Mouse (Mus musculus) spleen, postnatal 10 days (tissue): ENCODE data around the gene Srd5a3.
A peak's percentile ranks its signal among the peaks of the same experiment; 100 is the strongest.
"Not testable (repeated sequence)": the region's sequence is repeated elsewhere in the genome, so short reads cannot be mapped to it uniquely, and the experiment has no call there.

Source experiments
- DNase-seq, 2 experiments: peaks; one replicate each; pipeline ENCODE4 v3.0.0; 2021 to 2022; ENCODE audit warnings: low spot score in 2 of 2

Gene Srd5a3

GRCm38 (mm10) chr5:76139808-76140729 lies at the start of gene Srd5a3:
Gene Srd5a3 (plus strand): TSS chr5:76140271.
- DNase-seq, result peak; percentile 92 to 97

GRCm38 (mm10) chr5:76103809-76104208 lies 36.3 kb upstream of the Srd5a3 start:
- DNase-seq, result not testable (repeated sequence)

GRCm38 (mm10) chr5:76107306-76107705 lies 32.8 kb upstream of the Srd5a3 start:
- no peak for DNase-seq

GRCm38 (mm10) chr5:76108496-76108895 lies 31.6 kb upstream of the Srd5a3 start:
- DNase-seq, result no peak

DNA sequence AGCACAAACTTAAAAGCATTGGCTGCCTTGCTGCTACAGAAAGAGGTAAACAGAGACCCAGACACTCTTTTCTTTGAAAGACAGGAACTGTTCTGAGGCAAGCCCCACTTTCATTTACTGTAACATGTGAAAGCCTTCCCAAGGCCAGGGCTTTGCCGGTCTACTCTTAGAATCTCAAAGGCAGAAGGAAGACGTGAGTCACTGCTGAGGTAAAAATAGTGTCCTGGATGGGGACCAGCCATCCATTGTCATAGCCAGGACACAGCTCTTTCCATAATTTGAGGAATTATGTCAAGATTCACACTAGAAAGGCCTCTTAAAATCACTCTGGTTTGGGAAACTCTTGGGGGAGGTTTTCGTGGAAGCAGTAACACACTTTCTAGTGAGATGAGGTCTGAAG lies 28.9 kb upstream of the Srd5a3 start:
- no peak for DNase-seq

DNA sequence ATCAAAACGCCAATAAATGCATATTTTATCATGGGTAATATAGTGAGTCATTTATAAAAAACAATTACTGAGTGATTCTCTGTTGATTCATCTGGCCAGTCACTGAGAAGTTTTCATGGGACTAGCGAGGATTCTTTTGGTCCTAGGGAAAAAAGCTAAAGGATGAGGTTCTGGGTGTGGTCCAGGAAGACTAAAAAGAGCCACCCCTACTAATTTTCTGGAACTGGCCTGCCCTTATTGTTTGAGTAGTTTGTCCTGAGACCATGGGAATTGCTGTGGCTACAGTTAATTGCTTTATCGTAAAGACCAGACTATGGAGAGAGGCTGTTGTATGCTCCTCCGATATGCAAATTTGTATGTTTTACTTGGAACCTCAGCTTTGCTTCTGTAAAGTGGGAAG lies 28.1 kb upstream of the Srd5a3 start:
- DNase-seq, result no peak

DNA sequence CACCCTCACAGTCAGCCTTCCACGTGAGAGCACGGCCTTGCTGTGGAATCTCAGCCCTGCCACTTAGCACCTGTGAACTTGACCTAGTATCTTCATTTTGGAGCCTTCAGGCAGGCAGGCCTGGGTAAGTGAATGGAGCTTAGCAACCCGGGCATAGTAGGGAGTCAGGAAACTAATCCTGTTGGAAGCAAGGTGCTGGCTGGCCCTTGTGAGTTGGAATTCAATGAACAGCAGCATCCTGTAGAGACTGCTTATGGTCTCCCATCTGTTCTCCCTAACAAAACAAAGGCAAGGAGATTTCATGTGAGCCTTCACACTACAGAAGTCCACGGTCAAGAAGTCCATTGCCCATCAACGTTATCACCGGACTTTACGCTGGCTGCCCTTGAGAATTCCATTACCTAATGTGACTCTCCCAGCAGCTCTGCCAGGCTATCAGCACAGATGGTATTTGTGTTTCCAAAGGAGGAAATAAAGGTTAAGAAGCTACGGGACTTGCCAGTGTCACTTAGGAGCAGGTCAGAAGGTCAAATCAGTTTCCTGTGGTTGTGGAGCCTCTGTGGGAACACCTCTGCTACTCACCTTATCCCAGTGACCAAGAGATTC lies 24.5 kb upstream of the Srd5a3 start:
- no peak for DNase-seq

- DNase-seq, result peak in 1 of 2 experiments; percentile 70
Observed at GRCm38 (mm10) chr5:76118441-76118840, 21.6 kb upstream of the Srd5a3 start.

- DNase-seq, result no peak
Observed at GRCm38 (mm10) chr5:76120634-76121033, 19.4 kb upstream of the Srd5a3 start.

DNA sequence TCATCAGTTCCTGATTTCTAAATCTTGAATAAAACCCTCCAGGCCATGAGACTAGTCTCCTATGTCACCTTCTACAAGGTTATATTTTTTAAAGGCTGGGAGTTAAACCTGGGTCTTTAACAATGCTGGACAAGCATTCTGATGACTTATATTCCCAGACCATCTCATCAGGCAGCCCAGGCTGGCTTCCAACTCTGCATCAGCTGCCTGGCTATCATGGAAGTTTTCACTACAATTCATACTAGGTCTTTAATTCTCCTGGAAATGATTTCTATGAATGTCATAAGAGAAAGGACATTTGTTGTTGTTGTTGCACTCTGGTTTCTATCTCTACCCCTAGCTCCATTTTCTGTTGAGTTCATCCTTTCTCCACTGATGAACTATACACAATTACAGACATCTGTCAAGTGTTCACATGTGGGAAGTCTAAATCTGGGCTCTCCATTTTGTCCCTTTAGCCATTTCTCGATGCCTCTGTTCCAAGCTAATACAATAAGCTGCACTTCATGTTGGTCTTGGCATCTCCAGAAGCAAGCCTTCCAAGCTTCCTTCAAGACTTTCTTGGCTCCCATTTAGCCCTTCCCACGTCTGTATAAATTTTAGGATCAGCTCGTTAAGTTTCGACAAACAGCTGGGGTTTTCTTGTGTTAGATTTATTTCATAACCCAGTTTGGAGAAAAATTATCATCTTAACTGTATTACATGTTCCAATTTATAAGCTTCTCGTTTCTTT lies 12.3 kb upstream of the Srd5a3 start:
- no peak for DNase-seq

- no peak for DNase-seq
Observed at GRCm38 (mm10) chr5:76130292-76130691, 9.8 kb upstream of the Srd5a3 start.

- DNase-seq, result no peak
Observed at GRCm38 (mm10) chr5:76131990-76132389, 8.1 kb upstream of the Srd5a3 start.

GRCm38 (mm10) chr5:76135644-76136043 lies 4.4 kb upstream of the Srd5a3 start:
- DNase-seq, result no peak

GRCm38 (mm10) chr5:76136271-76136670 lies 3.8 kb upstream of the Srd5a3 start:
- no peak for DNase-seq

GRCm38 (mm10) chr5:76137586-76137985 lies 2.5 kb upstream of the Srd5a3 start:
- DNase-seq, result no peak

DNA sequence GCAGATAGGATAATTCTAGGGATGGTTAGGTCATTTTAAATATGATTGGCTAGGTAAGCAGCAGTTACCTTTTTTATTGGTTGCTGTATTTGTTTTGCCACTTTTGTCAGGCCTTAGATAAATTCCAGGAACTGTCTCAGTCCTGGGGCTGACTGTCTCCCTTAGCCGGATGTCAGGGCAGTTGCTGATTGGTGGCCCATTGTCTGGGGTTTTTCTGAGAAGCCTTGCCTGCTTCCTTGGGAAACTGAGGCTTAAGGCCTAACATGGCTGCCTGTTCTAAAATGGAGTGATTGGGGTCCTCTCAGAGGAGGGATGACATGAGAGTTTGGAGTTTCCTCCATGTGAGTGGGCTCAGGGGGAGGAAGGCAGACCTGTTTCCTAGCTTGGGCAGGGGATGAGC lies 2.0 kb upstream of the Srd5a3 start:
- DNase-seq, result no peak

DNA sequence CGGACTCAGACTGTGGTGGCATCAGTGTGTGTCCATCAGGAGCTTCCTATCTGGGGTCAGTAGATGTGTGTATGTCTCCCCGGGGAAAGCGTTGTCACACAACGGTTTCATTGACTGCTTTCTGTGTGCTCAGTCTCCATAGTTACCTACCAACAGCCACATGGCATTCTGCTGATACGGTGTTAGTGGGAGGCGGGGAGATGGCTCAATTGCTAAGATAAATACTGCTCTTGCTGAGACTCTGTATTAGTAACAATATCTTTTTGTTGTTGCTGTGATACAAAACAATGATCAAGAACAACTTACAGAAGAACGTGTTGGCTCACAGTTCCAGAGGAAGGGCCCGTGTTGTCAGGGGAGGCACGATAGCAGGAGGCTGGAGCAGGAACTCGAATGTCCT lies 1.6 kb upstream of the Srd5a3 start:
- no peak for DNase-seq

DNA sequence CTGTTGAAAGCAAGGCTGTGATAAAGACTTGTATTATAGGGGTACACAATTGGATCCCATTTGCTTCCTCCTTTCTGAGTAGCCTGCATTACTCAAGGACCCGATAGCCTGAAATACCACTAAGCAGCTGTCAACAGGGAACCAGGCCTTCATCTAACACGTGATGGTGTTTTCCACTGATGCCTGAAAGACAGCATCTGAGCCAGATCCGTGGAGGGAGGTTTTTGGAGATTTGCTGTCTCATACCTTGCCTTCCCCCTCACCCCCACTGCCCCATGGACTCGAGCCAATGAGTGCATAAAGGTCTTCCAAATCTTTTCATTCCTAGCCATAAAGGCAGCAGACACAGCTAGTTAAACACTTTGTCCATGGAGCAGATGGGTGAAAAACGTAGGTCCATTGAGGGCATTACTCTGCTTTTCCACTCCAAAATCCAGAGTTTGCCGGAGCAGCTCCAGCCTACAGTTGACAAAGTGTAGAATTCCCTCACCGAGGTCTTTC lies 850 bp upstream of the Srd5a3 start:
- DNase-seq, result no peak

DNA sequence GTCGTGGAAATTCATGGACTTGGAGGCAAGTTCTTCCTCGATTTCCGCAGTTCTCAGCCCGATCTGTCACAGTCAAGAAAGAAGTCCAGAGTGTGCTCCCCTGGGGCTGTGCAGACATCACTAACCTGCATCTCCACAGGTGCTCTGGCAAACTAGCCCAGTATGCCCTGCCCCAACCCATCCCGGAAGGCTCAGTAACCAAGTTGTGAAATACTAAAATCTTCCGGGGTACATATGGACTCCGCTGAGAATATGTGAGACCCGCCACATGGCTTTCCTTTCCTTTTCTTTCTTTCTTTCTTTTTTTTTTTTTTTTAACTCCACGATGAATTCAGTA lies 627 bp downstream of the Srd5a3 start:
- DNase-seq, result no peak

- DNase-seq, result no peak
Observed at GRCm38 (mm10) chr5:76143356-76143755, 3.3 kb downstream of the Srd5a3 start.

DNA sequence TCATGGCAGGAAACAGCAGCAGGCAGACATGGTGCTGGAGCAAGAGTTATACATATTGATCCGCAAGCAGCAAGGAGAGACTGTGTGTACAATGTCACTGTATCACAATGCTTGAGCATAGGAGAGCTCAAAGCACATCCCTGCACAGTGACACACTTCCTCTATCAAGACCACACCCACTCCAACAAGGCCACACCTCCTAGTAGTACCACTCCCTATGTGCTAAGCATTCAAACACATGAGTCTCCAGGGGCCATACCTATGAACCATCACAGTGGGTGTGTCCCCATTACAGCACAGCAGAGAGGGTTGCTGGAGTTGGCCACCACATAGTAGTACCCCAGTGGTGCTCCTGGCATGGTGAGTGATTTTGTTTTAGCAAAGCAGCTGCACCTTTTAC lies 6.3 kb downstream of the Srd5a3 start:
- DNase-seq, result no peak

DNA sequence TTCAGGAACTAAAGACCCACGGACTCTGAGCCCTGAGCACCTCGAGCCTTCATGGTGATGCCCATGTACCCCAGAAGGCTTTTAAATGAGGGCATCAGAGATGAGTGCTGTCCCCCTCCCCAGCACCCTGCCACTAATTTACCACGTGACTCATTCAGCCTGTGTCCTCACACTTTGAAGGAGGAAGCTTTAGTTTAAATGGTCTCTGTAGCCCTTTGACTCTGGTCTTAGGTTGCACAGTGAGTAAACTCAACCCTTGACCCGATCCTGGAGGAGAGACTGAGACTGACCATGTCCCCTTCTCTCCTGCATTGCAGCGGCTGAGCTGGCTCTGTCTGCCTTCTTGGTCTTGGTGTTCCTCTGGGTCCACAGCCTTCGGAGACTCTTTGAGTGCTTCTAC lies 9.4 kb downstream of the Srd5a3 start:
- DNase-seq, result no peak
